Mouse (Mus musculus) forebrain, postnatal 0 days (tissue): ENCODE results near the gene Capns1. TPM values are rescaled to one million over a fixed set of nuclear protein-coding genes. Genes with fewer than 3 reads are reported as not detected.

ENCODE experiments used
- ATAC-seq: fragments of 200-750 bp; cut with Nextera tagmentation; 2 replicates; pipeline ENCODE4 v1.8.0; 2017; ENCODE audit warnings: mild to moderate bottlenecking, moderate library complexity
- DNase-seq: peaks from one replicate; pipeline ENCODE4 v3.0.0-alpha.2; 2015
- H3K27ac ChIP-seq: fragments of 300-500 bp; sonication (generic); 2 replicates; pipeline ENCODE4 v1.5.1; 2014; ENCODE audit warnings: low read depth, mild to moderate bottlenecking, antibody characterized with exemption, low read length, moderate library complexity, mixed read lengths
- H3K27me3 ChIP-seq: fragments of 300-500 bp; sonication (generic); 2 replicates; pipeline ENCODE4 v1.6.1; 2014; ENCODE audit warnings: mild to moderate bottlenecking, low read length, mixed read lengths; ENCODE audit not compliant: insufficient read depth
- H3K36me3 ChIP-seq: fragments of 300-500 bp; sonication (generic); 2 replicates; pipeline ENCODE4 v1.6.1; 2014; ENCODE audit warnings: mild to moderate bottlenecking, moderate library complexity; ENCODE audit not compliant: insufficient read depth
- H3K4me1 ChIP-seq: fragments of 300-500 bp; sonication (generic); 2 replicates; pipeline ENCODE4 v1.6.1; 2014; ENCODE audit warnings: antibody characterized with exemption; ENCODE audit not compliant: insufficient read depth
- H3K4me2 ChIP-seq: fragments of 300-500 bp; sonication (generic); 2 replicates; pipeline ENCODE4 v1.6.1; 2014; ENCODE audit warnings: low read depth, mild to moderate bottlenecking, moderate library complexity
- H3K4me3 ChIP-seq: fragments of 300-500 bp; sonication (generic); 2 replicates; pipeline ENCODE4 v1.5.1; 2014; ENCODE audit warnings: low read depth, low read length, mixed read lengths
- H3K9ac ChIP-seq: fragments of 300-500 bp; sonication (generic); 2 replicates; pipeline ENCODE4 v1.6.1; 2014; ENCODE audit warnings: mild to moderate bottlenecking
- H3K9me3 ChIP-seq: fragments of 300-500 bp; sonication (generic); 2 replicates; pipeline ENCODE4 v1.6.1; 2016; ENCODE audit warnings: low read length
- CTCF ChIP-seq: sonication (generic); IDR thresholded peaks from 2 replicates; pipeline ENCODE4 v1.5.1; 2016; ENCODE audit warnings: antibody characterized with exemption, control low read depth, low read depth
- WGBS: fragments of 180-500 bp; shearing (Covaris S2); extraction: QIAGEN DNeasy Blood & Tissue Kit; methylation state at CpG from one replicate; pipeline ENCODE4 v1.1.7; 2014; 5-methylcytosine and 5-hydroxymethylcytosine counted together
- polyA plus RNA-seq: library from polyadenylated mRNA; unstranded; fragments of >200 nt; fragmentation: Nextera tagmentation; extraction: Ambion mirVana; gene quantifications from 2 replicates; pipeline ENCODE4 v1.2.1, GENCODE M21; 2015
- total RNA-seq: library from RNA; depleted of rRNA; stranded (reverse); fragments of >200 nt; gene quantifications from 2 replicates; pipeline ENCODE4 v1.2.3, GENCODE M21; 2014

Gene Capns1
- total and polyA plus RNA-seq, 2 experiments from 2014 or later = 65.9 to 162 TPM

DNA sequence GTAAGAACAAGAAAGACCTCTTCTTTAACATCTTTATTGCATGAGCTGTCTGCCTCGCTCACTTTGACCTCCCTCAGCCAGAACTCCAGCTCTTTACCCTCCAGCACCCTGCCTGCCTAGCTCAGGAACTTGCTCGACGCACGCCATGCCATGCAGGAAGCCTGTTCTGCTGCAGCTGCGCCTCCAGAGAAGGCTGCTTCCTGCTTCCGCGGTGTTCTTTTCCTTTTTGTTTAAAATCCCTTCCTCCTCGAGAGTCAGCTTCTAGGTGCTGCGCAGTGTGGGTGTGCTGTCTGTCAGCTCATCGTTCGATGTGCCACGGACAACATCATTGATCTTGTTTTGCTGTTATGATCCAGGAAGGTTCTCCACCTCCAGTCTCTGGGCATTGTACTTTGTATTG, 22.1 kb downstream of the Capns1 start:
- no peak for TF ChIP-seq CTCF
- peaks cover 33% of the 10 kb centered on the region for H3K36me3 ChIP-seq
- no peak for DNase-seq
- no peaks in the 10 kb centered on the region for H3K27me3 ChIP-seq
- H3K4me3 ChIP-seq = no peak overlapping the region
- H3K4me2 ChIP-seq = no peak overlapping the region
- H3K9me3 ChIP-seq = no peaks in the 10 kb centered on the region
- no peak overlapping the region for H3K9ac ChIP-seq
- ATAC-seq = no peak
- H3K4me1 ChIP-seq = no peaks in the 10 kb centered on the region
- no peak overlapping the region for H3K27ac ChIP-seq
- 85% methylated on average over 12 of the region's 12 CpGs for WGBS

DNA sequence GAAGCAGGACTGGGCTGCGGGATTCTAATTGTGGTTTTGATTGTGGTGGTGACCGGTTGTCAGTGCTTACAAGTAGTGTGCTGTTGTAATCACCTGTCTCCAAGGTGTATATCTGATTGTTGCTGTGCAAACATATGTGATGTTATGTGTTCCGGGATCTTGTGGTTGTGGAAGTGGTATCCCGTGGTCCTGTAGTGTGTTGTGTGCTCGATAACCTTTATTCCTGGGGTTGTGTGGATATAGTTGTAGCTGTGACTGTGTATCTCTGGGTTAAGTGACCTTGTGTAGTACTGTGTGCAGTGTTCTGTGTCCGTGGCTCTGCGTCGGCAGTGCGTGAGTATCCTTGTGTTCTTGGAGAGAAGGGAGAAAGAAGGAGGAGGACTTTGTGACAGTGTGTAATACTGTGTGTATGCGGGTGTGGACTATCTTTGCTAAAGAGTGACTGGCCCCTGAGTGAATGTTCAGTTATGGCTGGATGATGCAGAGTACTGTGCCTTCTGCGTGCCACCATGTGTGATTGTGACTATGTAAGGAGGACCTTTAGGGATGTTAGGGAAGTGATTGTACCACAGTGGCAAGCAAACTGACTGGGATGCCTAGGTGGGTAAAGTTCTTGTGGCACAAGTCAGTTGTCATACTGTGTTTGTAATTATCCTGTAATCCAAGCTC, 28.2 kb downstream of the Capns1 start:
- H3K4me1 ChIP-seq = peaks cover 5% of the 10 kb centered on the region; the same call in 1 of the 2 replicates
- peaks cover 12% of the 10 kb centered on the region; the same call in 1 of the 2 replicates for H3K36me3 ChIP-seq
- H3K4me3 ChIP-seq = peak overlapping the region; percentile 57
- H3K9ac ChIP-seq = peak overlapping the region; percentile 71
- ATAC-seq (no peak; the same call in 1 of the 2 replicates), DNase-seq (no peak)
- no peak for TF ChIP-seq CTCF
- H3K9me3 ChIP-seq = no peaks in the 10 kb centered on the region
- H3K27ac ChIP-seq = 0 out of 2 replicates have a peak overlapping the region, but pooled peaks have one; percentile 92
- 26% methylated on average over 11 of the region's 11 CpGs for WGBS
- peak overlapping the region; percentile 62 for H3K4me2 ChIP-seq
- no peaks in the 10 kb centered on the region for H3K27me3 ChIP-seq

- no peak for TF ChIP-seq CTCF
- H3K4me3 ChIP-seq = peak within 1 kb of the TSS; percentile 57
- H3K9me3 ChIP-seq = no peaks in the 10 kb centered on the region
- no peaks in the 10 kb centered on the region for H3K27me3 ChIP-seq
- ATAC-seq = peak; percentile 97
- peak within 1 kb of the TSS; percentile 62 for H3K4me2 ChIP-seq
- peak within 1 kb of the TSS; percentile 71 for H3K9ac ChIP-seq
- H3K27ac ChIP-seq = peak within 1 kb of the TSS; percentile 92
- H3K36me3 ChIP-seq = peaks cover 14% of the 10 kb centered on the region
- DNase-seq = peak; percentile 97
- H3K4me1 ChIP-seq = peaks cover 5% of the 10 kb centered on the region; the same call in 1 of the 2 replicates
- under 1% methylated on average over 36 of the region's 36 CpGs for WGBS
Measured at GRCm38 (mm10) chr7:30169583-30170282, 28.9 kb downstream of the Capns1 start, which contains the start of gene Zfp146. TSS of gene Zfp146 (minus strand) at chr7:30169750.

DNA sequence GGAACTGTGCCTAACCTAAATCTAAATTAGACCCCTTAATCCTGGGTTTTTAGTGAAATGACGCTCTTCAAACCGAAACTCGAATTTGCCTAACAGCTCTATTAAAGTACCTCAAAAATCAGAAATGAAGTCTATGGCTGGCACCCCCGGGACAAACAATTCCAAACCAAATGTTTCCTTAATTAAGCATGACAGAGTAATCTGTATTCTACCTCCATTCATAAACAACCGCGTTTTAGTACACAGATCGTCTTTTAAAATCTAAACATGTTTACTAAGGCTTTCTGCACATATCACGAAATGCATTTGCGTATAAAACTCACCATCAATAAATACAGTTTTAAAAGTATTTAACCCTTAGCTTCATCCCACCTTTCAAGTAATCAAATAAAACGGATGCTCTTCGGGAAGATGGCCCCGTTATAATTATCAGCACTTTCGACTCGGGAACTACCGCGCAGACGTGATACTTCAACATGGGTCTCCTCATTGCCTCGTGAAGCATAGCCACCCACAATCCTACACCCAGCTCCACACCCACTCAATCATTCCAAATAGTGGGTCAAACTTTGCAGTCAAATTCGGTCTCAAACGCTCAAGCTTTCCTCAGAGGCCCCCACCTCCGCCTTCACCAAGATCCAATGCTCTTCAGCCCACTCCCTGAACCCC, 29.6 kb downstream of the Capns1 start:
- Histone ChIP-seq H3K4me1 (peaks cover 5% of the 10 kb centered on the region; the same call in 1 of the 2 replicates), H3K9me3 (no peaks in the 10 kb centered on the region), H3K4me2 (peak overlapping the region; percentile 54), H3K27me3 (no peaks in the 10 kb centered on the region), H3K36me3 (peaks cover 13% of the 10 kb centered on the region), H3K4me3 (peak overlapping the region; percentile 57), H3K9ac (peak overlapping the region; percentile 71), H3K27ac (peak overlapping the region; percentile 92)
- no peak for TF ChIP-seq CTCF
- peak; percentile 50 for ATAC-seq
- WGBS = 3% methylated on average over 21 of the region's 21 CpGs
- DNase-seq = no peak

GRCm38 (mm10) chr7:30164745-30165144, 33.9 kb downstream of the Capns1 start:
- Histone ChIP-seq H3K4me3 (no peak overlapping the region), H3K27ac (no peak overlapping the region), H3K36me3 (peaks cover 34% of the 10 kb centered on the region), H3K9me3 (peaks cover 21% of the 10 kb centered on the region), H3K4me1 (no peaks in the 10 kb centered on the region), H3K4me2 (no peak overlapping the region), H3K9ac (no peak overlapping the region), H3K27me3 (no peaks in the 10 kb centered on the region)
- TF ChIP-seq CTCF = no peak
- DNase-seq (no peak), ATAC-seq (no peak)
- WGBS = 93% methylated on average over 2 of the region's 2 CpGs

- ATAC-seq (no peak), DNase-seq (no peak)
- Histone ChIP-seq H3K4me2 (no peak overlapping the region), H3K36me3 (peaks cover 50% of the 10 kb centered on the region), H3K4me3 (no peak overlapping the region), H3K27ac (no peak overlapping the region), H3K9me3 (peaks cover 23% of the 10 kb centered on the region), H3K4me1 (no peaks in the 10 kb centered on the region), H3K27me3 (no peaks in the 10 kb centered on the region), H3K9ac (no peak overlapping the region)
- WGBS = 98% methylated on average over 5 of the region's 5 CpGs
- no peak for TF ChIP-seq CTCF
Measured at GRCm38 (mm10) chr7:30163113-30163512, 35.5 kb downstream of the Capns1 start.
